Comparison of ENCODE assay signal across 12 mouse cellular contexts in genomic region chr1:51101034-51101590, GRCm38 (mm10).
"Had no signal": no experiment of that assay in that cellular context is flagged by ENCODE, and none has a peak within 500 bp of the region (broad histone marks: within the 10 kb centered on the region; RNA-seq: fewer than 3 reads in every experiment).

No protein-coding gene starts in this region.

- DNase-seq: kidney, adult 8-10 months; kidney, postnatal 10 days; kidney, postnatal 36 days; liver, embryonic 13.5 days; lung, adult 2 months; lung, postnatal 14 days; lung, postnatal 4 days; retina, postnatal 1 day; right cerebral cortex, postnatal 25 days; thymus, adult 2 months; thymus, postnatal 14 days; thymus, postnatal 4 days had no signal
